Mouse (Mus musculus): Measurements from ENCODE around the gene Myo3a.

- TF ChIP-seq GABPA (IDR thresholded peaks at IDR 0.05; ENCODE audit: insufficient replicate concordance, low read depth, low read length), result no peak
- no peak for TF ChIP-seq POLR2A (IDR thresholded peaks at IDR 0.05; ENCODE audit: low read depth, low read length)
- TF ChIP-seq POLR2AphosphoS2 (IDR thresholded peaks at IDR 0.05; ENCODE audit: low read depth, low read length), result no peak
- no peak for TF ChIP-seq CTCF (conservative IDR thresholded peaks at IDR 0.05 in 1 of 2, IDR thresholded peaks at IDR 0.05 in 1 of 2; ENCODE audit: low read depth in 2 of 2, low read length in 2 of 2)
- TF ChIP-seq SMC3 (IDR thresholded peaks at IDR 0.05; ENCODE audit: low read depth, low read length), result no peak
- TF ChIP-seq EP300 (IDR thresholded peaks at IDR 0.05; ENCODE audit: low read length), result no peak
- TF ChIP-seq MAFK (IDR thresholded peaks at IDR 0.05; ENCODE audit: insufficient replicate concordance, low read length), result no peak
- no peak for TF ChIP-seq JUND (conservative IDR thresholded peaks at IDR 0.05; ENCODE audit: low read depth, low read length)
- no peak for TF ChIP-seq JUN (IDR thresholded peaks at IDR 0.05; ENCODE audit: insufficient read depth, low read depth, low read length)
- no peak for TF ChIP-seq TBP (conservative IDR thresholded peaks at IDR 0.05; ENCODE audit: low read depth, low read length)
- no peak for TF ChIP-seq HCFC1 (IDR thresholded peaks at IDR 0.05; ENCODE audit: low read depth, low read length)
Measured at GRCm38 (mm10) chr2:22627819-22628432, 400.6 kb downstream of the Myo3a start.
